Mouse (Mus musculus) heart, embryonic 13.5 days (tissue): ENCODE measurements around the gene Ppp2r2c. TPM values are rescaled to one million over a fixed set of nuclear protein-coding genes. Genes with fewer than 3 reads are reported as not detected.

Experiments used
- ATAC-seq: fragments of 200-750 bp; cut with Nextera tagmentation; 2 replicates; pipeline ENCODE4 v1.8.0; 2017; ENCODE audit warnings: moderate TSS enrichment; ENCODE audit not compliant: insufficient number of reproducible peaks, low FRiP score, low TSS enrichment; ENCODE audit errors: extremely low read depth
- H3K27ac ChIP-seq: fragments of 300-500 bp; sonication (generic); replicated peaks from 2 replicates; pipeline ENCODE4 v1.5.1; 2015; ENCODE audit warnings: moderate library complexity, mild to moderate bottlenecking, inconsistent platforms
- H3K27me3 ChIP-seq: fragments of 300-500 bp; sonication (generic); replicated peaks from 2 replicates; pipeline ENCODE4 v1.6.1; 2015; ENCODE audit warnings: mild to moderate bottlenecking, inconsistent platforms
- H3K36me3 ChIP-seq: fragments of 300-500 bp; sonication (generic); 2 replicates; pipeline ENCODE4 v1.6.1; 2015; ENCODE audit warnings: mild to moderate bottlenecking, inconsistent platforms
- H3K4me1 ChIP-seq: fragments of 300-500 bp; sonication (generic); 2 replicates; pipeline ENCODE4 v1.6.1; 2015; ENCODE audit warnings: inconsistent platforms
- H3K4me2 ChIP-seq: fragments of 300-500 bp; sonication (generic); 2 replicates; pipeline ENCODE4 v1.6.1; 2015; ENCODE audit warnings: inconsistent platforms, mild to moderate bottlenecking, moderate library complexity
- H3K4me3 ChIP-seq: fragments of 300-500 bp; sonication (generic); 2 replicates; pipeline ENCODE4 v1.5.1; 2015; ENCODE audit warnings: moderate library complexity, mild to moderate bottlenecking, inconsistent platforms
- H3K9ac ChIP-seq: fragments of 300-500 bp; sonication (generic); 2 replicates; pipeline ENCODE4 v1.6.1; 2015; ENCODE audit warnings: inconsistent platforms, mild to moderate bottlenecking, moderate library complexity
- H3K9me3 ChIP-seq: fragments of 300-500 bp; sonication (generic); 2 replicates; pipeline ENCODE4 v1.6.1; 2016; ENCODE audit warnings: inconsistent platforms
- WGBS: fragments of 180-500 bp; shearing (Covaris S2); methylation state at CpG from one replicate; pipeline ENCODE4 v1.1.7; 2015; ENCODE audit warnings: mixed read lengths; 5-methylcytosine and 5-hydroxymethylcytosine counted together
- polyA plus RNA-seq: library from polyadenylated mRNA; unstranded; fragments of >200 nt; fragmentation: Nextera tagmentation; extraction: Ambion mirVana; gene quantifications from 2 replicates; pipeline ENCODE4 v1.2.1, GENCODE M21; 2015

Ppp2r2c gene
- polyA plus RNA-seq, 1 experiment from 2014 or later, result 0.09 TPM

DNA sequence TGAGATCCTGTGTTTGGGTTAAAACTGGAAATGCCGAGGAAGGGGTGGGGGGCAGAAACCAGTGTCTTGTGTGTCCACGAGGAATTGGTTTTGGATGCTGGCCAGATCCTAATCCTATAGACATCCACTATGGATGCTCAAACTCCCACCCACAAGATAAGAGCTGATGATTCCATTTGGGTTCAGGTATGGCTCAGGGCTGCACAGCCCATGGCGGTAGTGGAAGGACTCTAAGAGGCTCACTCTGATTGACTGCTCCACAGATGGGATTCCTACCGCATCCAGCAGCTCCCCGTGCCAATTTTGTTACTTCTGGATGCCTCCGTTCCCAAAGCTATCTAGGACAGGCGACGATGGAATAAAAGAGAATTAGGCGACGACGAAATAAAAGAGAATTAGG is 20.6 kb downstream of the Ppp2r2c start:
- no peaks in the 10 kb centered on the region for H3K36me3 ChIP-seq
- no peak overlapping the region for H3K9ac ChIP-seq
- no peaks in the 10 kb centered on the region for H3K9me3 ChIP-seq
- H3K27ac ChIP-seq, result no peak overlapping the region
- no peak overlapping the region for H3K4me2 ChIP-seq
- H3K4me1 ChIP-seq, result peaks cover 26% of the 10 kb centered on the region
- H3K27me3 ChIP-seq, result peaks cover 1% of the 10 kb centered on the region; the same call in 1 of the 2 replicates
- ATAC-seq, result no peak
- 82% methylated on average over 11 of the region's 11 CpGs for WGBS
- no peak overlapping the region for H3K4me3 ChIP-seq

DNA sequence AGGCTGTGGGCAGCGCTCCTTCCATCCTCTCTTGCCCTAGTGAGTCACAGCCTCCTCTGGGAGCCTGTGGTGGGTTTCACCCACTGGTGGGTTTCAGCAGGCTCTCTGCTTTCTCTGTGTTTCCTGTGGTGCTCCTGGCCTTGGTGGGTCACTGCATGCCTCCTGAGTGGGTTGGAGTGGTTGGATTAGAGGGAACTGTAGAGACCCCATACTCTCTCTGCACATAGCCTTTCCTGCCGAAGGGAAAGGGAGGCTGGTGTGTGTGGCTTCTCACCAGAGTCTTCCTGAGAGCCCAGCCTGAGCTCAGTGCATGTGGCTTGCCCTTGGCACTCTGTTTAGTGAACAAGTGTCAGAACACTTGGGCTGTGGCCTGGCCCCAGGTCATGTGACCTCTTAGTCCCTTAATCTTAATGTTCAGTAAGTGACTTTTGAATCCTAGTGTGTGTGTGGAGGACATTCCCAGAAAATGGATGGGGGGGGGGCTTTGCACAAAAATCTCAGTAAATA is 21.1 kb downstream of the Ppp2r2c start:
- Histone ChIP-seq H3K9ac (no peak overlapping the region), H3K27me3 (peaks cover 6% of the 10 kb centered on the region), H3K4me2 (no peak overlapping the region), H3K9me3 (no peaks in the 10 kb centered on the region), H3K36me3 (no peaks in the 10 kb centered on the region), H3K4me3 (no peak overlapping the region), H3K27ac (no peak overlapping the region), H3K4me1 (peaks cover 26% of the 10 kb centered on the region)
- ATAC-seq, result no peak
- WGBS, result 69% methylated on average over 2 of the region's 2 CpGs

DNA sequence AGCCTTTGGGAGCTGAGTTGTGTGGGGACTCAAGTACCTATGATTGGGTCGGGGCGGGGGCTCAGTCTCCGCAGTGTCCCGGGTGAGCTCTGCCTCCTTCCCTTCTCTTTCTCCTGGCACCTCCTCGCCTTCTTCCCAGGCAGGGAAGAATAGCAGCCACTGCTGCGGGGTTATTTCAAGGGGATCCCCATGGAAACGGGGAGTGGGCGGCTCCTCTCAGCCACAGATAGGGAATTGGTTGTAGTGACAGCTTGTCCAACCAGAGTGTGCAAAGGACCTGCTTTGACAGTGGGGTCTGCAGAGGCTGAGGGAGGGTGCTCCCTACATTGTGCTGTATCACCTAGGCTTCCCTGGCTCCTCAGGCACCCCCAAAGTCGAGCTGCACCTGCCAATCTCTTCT is 22.5 kb downstream of the Ppp2r2c start:
- H3K4me1 ChIP-seq, result peaks cover 26% of the 10 kb centered on the region
- no peak overlapping the region for H3K27ac ChIP-seq
- ATAC-seq, result no peak
- H3K4me2 ChIP-seq, result no peak overlapping the region
- no peak overlapping the region for H3K9ac ChIP-seq
- no peak overlapping the region for H3K4me3 ChIP-seq
- H3K9me3 ChIP-seq, result no peaks in the 10 kb centered on the region
- WGBS, result 41% methylated on average over 9 of the region's 9 CpGs
- peaks cover 20% of the 10 kb centered on the region for H3K27me3 ChIP-seq
- no peaks in the 10 kb centered on the region for H3K36me3 ChIP-seq

DNA sequence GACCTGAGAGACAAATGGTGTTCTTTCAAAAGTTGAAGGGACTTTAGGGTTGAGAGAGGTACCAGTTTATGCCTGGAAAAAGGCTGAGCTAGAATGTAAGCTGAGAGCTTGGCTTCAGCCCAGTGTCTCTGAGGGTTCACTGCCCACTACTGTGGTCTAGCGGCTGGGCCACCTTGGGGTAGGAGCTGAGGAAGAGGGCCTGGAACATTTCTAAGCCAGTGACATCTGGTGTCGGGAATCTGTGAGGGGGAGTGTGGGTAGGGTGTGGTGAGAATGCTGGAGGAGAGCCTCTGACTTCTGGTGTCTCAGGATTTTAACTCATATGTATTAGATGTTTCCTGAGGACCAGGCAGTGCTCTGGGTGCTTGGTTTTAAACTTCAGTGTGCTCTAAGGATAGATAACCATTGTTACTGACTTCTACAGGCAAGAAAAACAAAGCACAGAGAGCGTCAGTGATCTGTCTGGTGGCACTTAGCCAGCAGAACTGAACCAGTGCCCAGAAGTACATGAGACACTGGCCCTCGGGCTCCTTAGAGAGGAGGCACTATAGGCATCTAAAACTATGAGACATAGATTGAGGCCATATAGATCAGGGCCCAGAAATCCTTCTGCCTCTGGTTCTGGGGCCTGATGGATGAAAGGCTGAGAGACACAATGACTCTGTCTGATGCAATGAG is 23.6 kb downstream of the Ppp2r2c start:
- no peak for ATAC-seq
- 21% methylated on average over 4 of the region's 4 CpGs for whole genome bisulfite sequencing
- Histone ChIP-seq H3K27ac (no peak overlapping the region), H3K36me3 (no peaks in the 10 kb centered on the region), H3K4me3 (no peak overlapping the region), H3K4me1 (peaks cover 26% of the 10 kb centered on the region), H3K27me3 (peaks cover 30% of the 10 kb centered on the region), H3K9ac (no peak overlapping the region), H3K4me2 (no peak overlapping the region), H3K9me3 (no peaks in the 10 kb centered on the region)

DNA sequence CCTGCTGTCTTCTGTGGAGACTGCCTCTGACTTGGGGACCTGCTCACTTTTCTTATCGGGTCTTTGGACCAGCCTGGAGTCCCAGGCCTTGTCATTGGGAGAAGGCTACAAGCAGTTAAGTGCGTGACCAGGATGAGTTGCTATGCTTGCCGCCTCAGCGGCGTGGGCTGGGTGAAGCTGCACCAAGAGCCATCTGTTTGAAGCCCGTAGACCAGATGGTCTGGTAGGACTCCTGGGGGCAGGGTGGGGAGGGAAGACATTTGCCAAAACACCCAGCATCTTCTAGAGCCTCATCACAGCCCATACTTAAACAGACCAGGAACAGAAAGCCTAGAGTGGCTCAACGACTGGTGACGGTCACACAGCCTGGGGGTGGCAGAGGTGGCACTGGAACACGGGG is 24.9 kb downstream of the Ppp2r2c start:
- H3K4me3 ChIP-seq, result no peak overlapping the region
- no peak for ATAC-seq
- H3K4me2 ChIP-seq, result no peak overlapping the region
- 66% methylated on average over 9 of the region's 9 CpGs for WGBS
- peaks cover 20% of the 10 kb centered on the region for H3K4me1 ChIP-seq
- no peaks in the 10 kb centered on the region for H3K36me3 ChIP-seq
- H3K27me3 ChIP-seq, result peaks cover 39% of the 10 kb centered on the region
- H3K9me3 ChIP-seq, result no peaks in the 10 kb centered on the region
- H3K27ac ChIP-seq, result no peak overlapping the region
- H3K9ac ChIP-seq, result no peak overlapping the region

DNA sequence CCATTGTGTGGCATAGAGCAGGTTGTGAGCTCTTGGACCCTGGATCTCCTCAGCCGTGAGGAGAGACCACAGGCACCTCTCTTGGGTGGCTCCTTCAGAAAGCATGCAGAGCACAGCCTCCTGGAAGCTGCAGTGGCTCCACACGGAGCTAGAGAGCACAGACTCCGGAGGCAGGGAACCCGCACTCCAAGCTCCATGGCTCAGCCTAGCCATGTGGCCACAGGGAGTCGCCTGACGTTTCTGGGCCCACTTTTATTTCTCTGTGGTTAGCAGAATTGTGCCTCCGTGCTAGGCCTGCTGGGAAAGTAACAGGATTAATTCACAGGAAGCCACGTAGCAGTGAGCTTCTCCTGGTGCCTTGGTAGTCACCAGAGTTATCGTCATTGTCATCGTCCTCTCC is 25.8 kb downstream of the Ppp2r2c start:
- no peaks in the 10 kb centered on the region for H3K9me3 ChIP-seq
- H3K4me3 ChIP-seq, result no peak overlapping the region
- ATAC-seq, result no peak
- H3K4me1 ChIP-seq, result peaks cover 20% of the 10 kb centered on the region
- peaks cover 41% of the 10 kb centered on the region for H3K27me3 ChIP-seq
- WGBS, result 56% methylated on average over 10 of the region's 10 CpGs
- no peak overlapping the region for H3K4me2 ChIP-seq
- H3K9ac ChIP-seq, result no peak overlapping the region
- no peaks in the 10 kb centered on the region for H3K36me3 ChIP-seq
- no peak overlapping the region for H3K27ac ChIP-seq

DNA sequence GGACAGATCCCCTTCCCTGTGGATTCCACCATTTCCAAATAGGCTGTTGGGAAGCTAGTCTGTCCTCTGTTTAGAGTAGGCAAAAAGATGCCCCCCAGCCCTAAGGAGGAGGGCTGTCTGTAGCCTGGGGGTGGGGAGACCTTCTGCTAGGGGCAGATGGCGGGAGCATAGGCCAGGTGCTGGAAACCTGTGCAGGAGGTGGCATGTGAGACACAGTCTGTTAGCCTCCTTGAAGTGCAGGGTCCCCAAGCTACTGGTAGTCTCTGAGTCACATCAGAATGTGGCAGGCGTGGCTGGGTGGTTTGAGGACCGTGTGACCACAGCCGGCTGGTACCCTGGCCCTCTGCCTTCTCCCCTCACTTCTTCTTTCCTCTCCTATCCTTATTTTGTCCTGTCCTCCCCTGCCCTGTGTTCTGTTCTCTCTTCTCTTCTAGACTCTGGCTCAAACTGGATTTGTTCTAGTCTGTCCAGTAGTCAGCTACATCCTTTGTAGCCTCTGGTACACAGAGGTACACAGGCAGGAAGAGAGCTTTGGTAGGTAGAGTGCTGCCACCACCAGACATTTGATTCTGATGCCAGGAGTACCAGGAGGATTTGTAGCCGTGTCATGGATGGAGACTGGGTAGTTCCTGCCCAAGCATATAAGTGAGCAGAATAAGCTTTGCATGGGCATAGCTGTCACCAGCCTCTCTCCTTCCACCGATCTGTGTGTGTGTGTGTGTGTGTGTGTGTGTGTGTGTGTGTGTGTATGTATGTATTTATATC is 26.5 kb downstream of the Ppp2r2c start:
- Histone ChIP-seq H3K36me3 (no peaks in the 10 kb centered on the region), H3K9ac (no peak overlapping the region), H3K9me3 (no peaks in the 10 kb centered on the region), H3K4me1 (peaks cover 20% of the 10 kb centered on the region), H3K4me2 (no peak overlapping the region), H3K4me3 (no peak overlapping the region), H3K27ac (no peak overlapping the region), H3K27me3 (peaks cover 46% of the 10 kb centered on the region)
- WGBS, result 71% methylated on average over 6 of the region's 6 CpGs
- ATAC-seq, result no peak

DNA sequence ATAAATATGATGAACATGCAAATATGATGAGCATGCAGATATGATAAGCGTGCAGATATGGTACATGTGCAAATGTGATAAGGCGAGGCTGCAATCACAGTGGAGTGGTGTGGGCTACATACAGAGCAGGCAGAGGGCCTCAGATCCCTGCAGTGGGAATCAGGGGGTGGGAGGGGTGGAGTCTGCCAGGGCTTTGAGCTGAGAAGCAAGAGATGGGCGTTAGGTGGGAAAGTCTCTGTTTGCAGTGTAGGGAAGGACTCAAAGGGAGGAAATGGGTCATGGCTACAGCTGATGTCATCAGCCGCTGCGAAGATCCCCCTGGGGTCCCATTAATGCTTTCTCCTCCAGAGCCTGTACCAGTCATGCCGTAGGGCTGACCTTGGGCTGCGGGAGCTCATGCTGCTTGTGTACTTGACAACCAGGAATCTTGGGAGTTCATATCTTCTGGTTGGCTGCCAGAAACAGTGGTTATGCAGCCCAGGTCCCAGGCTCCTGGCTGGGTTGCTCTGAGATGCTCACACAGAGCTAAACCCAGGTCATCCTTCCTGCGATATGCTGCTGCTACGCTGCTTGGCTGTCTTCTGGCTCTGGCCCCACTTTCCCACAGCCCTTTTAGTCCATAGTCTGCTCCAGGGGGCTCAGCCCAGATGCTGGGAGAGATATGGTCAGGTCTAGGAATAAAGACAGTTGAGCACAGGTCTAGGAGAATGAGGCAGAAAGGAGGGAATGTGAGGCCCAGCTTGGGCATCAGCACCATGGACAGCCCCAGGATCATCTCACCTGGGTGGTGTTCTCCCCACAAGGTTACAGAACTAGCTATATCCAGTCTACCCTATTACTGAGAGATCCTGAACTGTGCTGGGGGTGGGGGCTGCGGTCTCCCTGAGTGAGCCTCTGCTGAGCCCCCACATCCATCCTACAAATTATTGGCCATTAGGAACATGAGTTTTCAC is 27.6 kb downstream of the Ppp2r2c start:
- Histone ChIP-seq H3K9me3 (no peaks in the 10 kb centered on the region), H3K4me1 (peaks cover 18% of the 10 kb centered on the region), H3K4me2 (no peak overlapping the region), H3K9ac (no peak overlapping the region), H3K36me3 (no peaks in the 10 kb centered on the region), H3K4me3 (no peak overlapping the region), H3K27me3 (peaks cover 46% of the 10 kb centered on the region), H3K27ac (no peak overlapping the region)
- no peak for ATAC-seq
- WGBS, result 70% methylated on average over 10 of the region's 10 CpGs

DNA sequence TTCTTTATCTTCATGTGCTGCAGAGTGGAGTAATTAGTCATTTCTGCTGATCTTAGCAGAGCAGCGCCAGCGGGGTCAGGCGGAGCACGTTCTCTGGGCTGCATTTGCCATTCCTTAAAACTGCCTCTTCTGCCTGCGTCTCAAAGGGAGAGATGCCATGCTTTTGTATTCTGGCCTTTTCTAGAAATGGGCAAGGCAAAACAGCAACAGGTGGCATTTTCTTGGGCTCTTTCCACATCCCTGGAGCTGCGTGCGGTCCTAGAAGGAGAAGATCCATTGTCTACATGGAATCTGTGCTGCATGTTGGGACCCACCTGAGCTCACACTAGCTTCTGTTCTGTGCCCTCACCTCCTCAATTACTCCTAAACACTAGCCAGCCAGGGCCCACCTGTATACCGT is 29.7 kb downstream of the Ppp2r2c start:
- Histone ChIP-seq H3K4me2 (no peak overlapping the region), H3K27me3 (peaks cover 46% of the 10 kb centered on the region), H3K4me3 (no peak overlapping the region), H3K27ac (no peak overlapping the region), H3K9me3 (no peaks in the 10 kb centered on the region), H3K9ac (no peak overlapping the region), H3K36me3 (no peaks in the 10 kb centered on the region), H3K4me1 (peaks cover 5% of the 10 kb centered on the region)
- ATAC-seq, result no peak
- 74% methylated on average over 8 of the region's 8 CpGs for WGBS

DNA sequence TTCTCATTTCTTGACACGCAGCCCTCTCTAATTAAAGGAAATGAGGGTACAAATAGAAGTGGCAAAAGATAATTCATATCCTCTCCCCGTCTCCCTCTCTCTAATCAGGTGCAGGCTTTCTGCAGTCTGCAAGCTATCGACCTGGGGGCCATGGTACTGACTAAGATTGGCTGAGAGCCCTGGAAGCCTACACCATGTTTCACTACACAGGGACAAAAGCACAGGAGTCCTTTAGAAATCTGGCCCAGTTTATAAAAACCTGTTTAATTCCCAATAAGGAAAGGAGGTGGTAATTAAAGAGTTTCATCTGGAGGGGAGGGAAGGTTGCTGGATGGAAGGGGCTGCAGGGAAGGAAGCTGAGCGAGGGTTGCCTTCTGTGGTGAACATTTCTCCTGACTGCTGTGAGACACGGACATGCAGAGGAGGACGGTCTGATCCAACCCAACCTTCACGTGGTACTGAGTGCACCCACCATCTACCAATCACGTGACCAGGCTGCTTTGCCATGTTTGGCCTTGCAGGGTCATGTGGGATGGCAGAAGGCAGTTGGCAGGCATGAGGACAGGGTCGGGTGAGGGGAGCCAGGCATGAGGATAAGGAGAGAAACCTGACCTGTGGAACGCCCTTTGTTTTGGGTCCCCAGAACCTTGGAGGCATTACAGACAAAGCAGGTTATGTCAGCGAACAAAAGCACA is 30.2 kb downstream of the Ppp2r2c start:
- no peak overlapping the region for H3K4me3 ChIP-seq
- H3K9me3 ChIP-seq, result no peaks in the 10 kb centered on the region
- H3K4me1 ChIP-seq, result peaks cover 5% of the 10 kb centered on the region
- peaks cover 46% of the 10 kb centered on the region for H3K27me3 ChIP-seq
- no peaks in the 10 kb centered on the region for H3K36me3 ChIP-seq
- no peak overlapping the region for H3K27ac ChIP-seq
- ATAC-seq, result no peak
- H3K4me2 ChIP-seq, result no peak overlapping the region
- no peak overlapping the region for H3K9ac ChIP-seq
- 71% methylated on average over 11 of the region's 11 CpGs for WGBS

DNA sequence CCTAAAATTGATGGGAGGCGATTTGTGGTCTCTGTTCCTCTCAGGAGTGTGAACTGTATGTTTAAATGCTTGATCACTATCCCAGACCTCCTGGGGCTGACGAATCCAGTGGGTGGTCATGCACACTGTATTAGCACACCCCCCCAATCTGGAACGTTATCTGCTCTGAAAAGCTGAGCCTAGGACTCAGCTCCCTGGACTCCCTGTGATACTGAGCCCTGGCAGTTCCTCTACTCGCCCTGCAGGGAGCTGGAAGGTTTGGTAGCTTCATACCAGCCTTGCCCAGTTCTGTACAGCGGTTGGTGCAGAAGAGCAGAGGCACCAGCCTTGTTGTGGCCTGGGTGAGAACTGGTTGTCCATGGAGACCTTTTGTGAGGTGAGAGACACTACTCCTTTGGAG is 31.1 kb downstream of the Ppp2r2c start:
- no peak for ATAC-seq
- WGBS, result 57% methylated on average over 5 of the region's 5 CpGs

More for the DNA sequence above, 31.1 kb downstream of the Ppp2r2c start:
- Histone ChIP-seq H3K4me3 (no peak overlapping the region), H3K27ac (no peak overlapping the region), H3K4me2 (no peak overlapping the region), H3K9ac (no peak overlapping the region), H3K27me3 (peaks cover 40% of the 10 kb centered on the region), H3K36me3 (no peaks in the 10 kb centered on the region), H3K9me3 (no peaks in the 10 kb centered on the region), H3K4me1 (peaks cover 5% of the 10 kb centered on the region)
